ENCODE assay signal across 8 mouse cellular contexts in the genomic region with DNA sequence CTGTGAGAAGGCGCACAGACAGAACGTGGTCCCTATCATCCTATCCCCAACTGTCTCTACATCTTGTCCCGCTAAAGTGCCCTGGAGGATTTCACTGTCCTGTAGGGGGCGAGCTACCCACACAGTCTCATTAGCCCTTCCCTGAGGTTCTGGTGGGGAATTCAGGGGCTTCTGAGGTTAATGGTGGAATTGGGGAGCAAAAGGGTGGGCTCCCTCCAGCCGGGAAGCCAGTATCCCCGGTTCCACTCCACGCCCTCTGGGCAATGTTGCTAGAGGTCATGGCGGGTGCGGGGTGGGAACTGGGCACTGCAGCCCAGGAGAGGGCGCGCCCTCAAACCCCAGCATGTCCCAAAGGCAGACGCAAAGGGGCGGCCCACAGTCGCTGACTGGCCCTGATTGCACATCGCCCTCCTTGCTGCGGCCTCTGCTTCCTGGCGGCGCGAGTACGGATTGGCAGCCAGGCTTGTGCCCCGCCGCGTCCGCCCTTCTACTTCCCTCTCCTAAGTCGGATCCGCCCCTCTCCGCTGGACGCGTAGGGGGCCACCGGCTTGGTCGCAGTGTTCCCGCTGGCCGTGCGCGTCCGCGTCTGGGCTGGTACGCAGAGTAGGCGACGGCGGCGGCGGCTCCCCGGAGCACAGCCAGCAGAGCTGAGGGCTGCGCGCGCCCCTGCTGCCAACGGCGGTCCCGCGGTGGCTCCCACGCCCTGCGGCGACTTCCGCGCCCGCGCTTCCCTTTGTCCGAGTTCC.
DNase-seq lines count a peak whose midpoint lies in the region; ATAC-seq lines count a peak whose summit lies in the region.

No protein-coding gene starts in this region.

- under 1% methylated on average over 59 of the region's 59 CpGs for WGBS in embryonic facial prominence, embryonic 10.5 days
- under 1% methylated on average over 59 of the region's 59 CpGs for WGBS in midbrain, embryonic 11.5 days

- DNase-seq in adrenal gland, postnatal 14 days = peak; percentile 95
- DNase-seq in embryonic facial prominence, embryonic 10.5 days (ENCODE audit: low spot score) = peak; percentile 95
- peak; percentile 99 for DNase-seq in heart, adult 11 months
- DNase-seq in kidney, adult 11 months = peak; percentile 91
- peak; percentile 89 for DNase-seq in left cerebral cortex, postnatal 4 days
- DNase-seq in midbrain, embryonic 11.5 days (ENCODE audit: low spot score, missing footprints) = peak; percentile 97
- peak; percentile 81 for DNase-seq in right cerebral cortex, postnatal 4 days
- DNase-seq in yolk sac, embryonic 10.5 days (ENCODE audit: low spot score) = peak; percentile 94

- H3K27me3 ChIP-seq in embryonic facial prominence, embryonic 10.5 days (replicated peaks; ENCODE audit: low read depth, poor library complexity, severe bottlenecking) = no peaks in the 10 kb centered on the region
- H3K27me3 ChIP-seq in midbrain, embryonic 11.5 days (ENCODE audit: control insufficient read depth, insufficient read depth, low read length) = no peaks in the 10 kb centered on the region

- H3K9me3 ChIP-seq in embryonic facial prominence, embryonic 10.5 days = peaks cover 29% of the 10 kb centered on the region
- no peaks in the 10 kb centered on the region for H3K9me3 ChIP-seq in midbrain, embryonic 11.5 days (ENCODE audit: control insufficient read depth, low read length)

- peak overlapping the region; percentile 90 for H3K4me3 ChIP-seq in embryonic facial prominence, embryonic 10.5 days
- H3K4me3 ChIP-seq in midbrain, embryonic 11.5 days (ENCODE audit: low read depth, low read length) = peak overlapping the region; percentile 60

- peak overlapping the region; percentile 43 for H3K4me2 ChIP-seq in midbrain, embryonic 11.5 days

- H3K27ac ChIP-seq in embryonic facial prominence, embryonic 10.5 days (replicated peaks) = peak overlapping the region; percentile 93
- H3K27ac ChIP-seq in midbrain, embryonic 11.5 days (ENCODE audit: low read depth, low read length) = peak overlapping the region; percentile 38

- intact Hi-C loops in left cerebral cortex, postnatal 4 days (cut with DNase I) = no loop called here

- H3K36me3 ChIP-seq in embryonic facial prominence, embryonic 10.5 days (replicated peaks) = peaks cover 22% of the 10 kb centered on the region
- no peaks in the 10 kb centered on the region for H3K36me3 ChIP-seq in midbrain, embryonic 11.5 days (ENCODE audit: control insufficient read depth, insufficient read depth, low read length)

- peak overlapping the region; percentile 76 for H3K9ac ChIP-seq in midbrain, embryonic 11.5 days (ENCODE audit: low read length)

- peak; percentile 100 for ATAC-seq in midbrain, embryonic 11.5 days (ENCODE audit: low FRiP score)

- H3K4me1 ChIP-seq in embryonic facial prominence, embryonic 10.5 days = no peaks in the 10 kb centered on the region
- H3K4me1 ChIP-seq in midbrain, embryonic 11.5 days (ENCODE audit: control insufficient read depth, insufficient read depth, low read length) = no peaks in the 10 kb centered on the region

Comparison
In these comparisons a context has a peak if more than half of its experiments do, and no peak if none do; other contexts are left out.
1. Peak in every context shown above with its lines: DNase-seq, ATAC-seq, H3K4me3 ChIP-seq and H3K27ac ChIP-seq.